Mouse (Mus musculus) liver, embryonic 16.5 days (tissue): ENCODE data around the gene Gm12253. TPM values are rescaled to one million over a fixed set of nuclear protein-coding genes. Genes with fewer than 3 reads are reported as not detected.

Experiments used
- ATAC-seq: fragments of 200-750 bp; cut with Nextera tagmentation; 2 replicates; pipeline ENCODE4 v1.8.0; 2017; ENCODE audit warnings: low read depth, mild to moderate bottlenecking, moderate number of reproducible peaks, moderate library complexity
- H3K27ac ChIP-seq: fragments of 300-500 bp; sonication (generic); 2 replicates; pipeline ENCODE4 v1.5.1; 2014; ENCODE audit warnings: mild to moderate bottlenecking, low read length
- H3K27me3 ChIP-seq: fragments of 300-500 bp; sonication (generic); 2 replicates; pipeline ENCODE4 v1.6.1; 2014; ENCODE audit warnings: low read depth, low read length, mixed read lengths; ENCODE audit not compliant: control insufficient read depth, insufficient read depth
- H3K36me3 ChIP-seq: fragments of 300-500 bp; sonication (generic); 2 replicates; pipeline ENCODE4 v1.6.1; 2014; ENCODE audit warnings: mild to moderate bottlenecking; ENCODE audit not compliant: control insufficient read depth, insufficient read depth
- H3K4me1 ChIP-seq: fragments of 300-500 bp; sonication (generic); 2 replicates; pipeline ENCODE4 v1.6.1; 2014; ENCODE audit warnings: low read depth, low read length, mixed read lengths; ENCODE audit not compliant: control insufficient read depth
- H3K4me2 ChIP-seq: fragments of 300-500 bp; sonication (generic); 2 replicates; pipeline ENCODE4 v1.6.1; 2014; ENCODE audit warnings: low read depth, low read length, mixed read lengths
- H3K4me3 ChIP-seq: fragments of 300-500 bp; sonication (generic); 2 replicates; pipeline ENCODE4 v1.5.1; 2014; ENCODE audit warnings: low read depth, mild to moderate bottlenecking, low read length
- H3K9ac ChIP-seq: fragments of 300-500 bp; sonication (generic); 2 replicates; pipeline ENCODE4 v1.6.1; 2014; ENCODE audit warnings: low read depth, low read length
- H3K9me3 ChIP-seq: fragments of 300-500 bp; sonication (generic); replicated peaks from 2 replicates; pipeline ENCODE4 v1.6.1; 2016; ENCODE audit warnings: low read length; ENCODE audit not compliant: control insufficient read depth
- WGBS: fragments of 180-500 bp; shearing (Covaris S2); extraction: QIAGEN DNeasy Blood & Tissue Kit; methylation state at CpG from one replicate; pipeline ENCODE4 v1.1.7; 2014; ENCODE audit not compliant: insufficient replicate concordance; 5-methylcytosine and 5-hydroxymethylcytosine counted together
- polyA plus RNA-seq: library from polyadenylated mRNA; unstranded; fragments of >200 nt; fragmentation: Nextera tagmentation; extraction: Ambion mirVana; gene quantifications from 2 replicates; pipeline ENCODE4 v1.2.1, GENCODE M21; 2015

Gm12253 gene
- not detected in 2 replicates for polyA plus RNA-seq

- no peaks in the 10 kb centered on the region for H3K36me3 ChIP-seq
- no peak within 1 kb of the TSS for H3K4me2 ChIP-seq
- WGBS, result 61% methylated on average over 3 of the region's 3 CpGs
- no peaks in the 10 kb centered on the region for H3K4me1 ChIP-seq
- no peak within 1 kb of the TSS for H3K4me3 ChIP-seq
- no peak within 1 kb of the TSS for H3K27ac ChIP-seq
- no peak within 1 kb of the TSS for H3K9ac ChIP-seq
- ATAC-seq, result no peak
- no peaks in the 10 kb centered on the region for H3K27me3 ChIP-seq
- H3K9me3 ChIP-seq, result no peaks in the 10 kb centered on the region
Measured at GRCm38 (mm10) chr11:58432259-58432658, at the start of gene Gm12253. Gene Gm12253 (plus strand): TSS chr11:58432559.

- H3K27me3 ChIP-seq, result no peaks in the 10 kb centered on the region; the same call in 1 of the 2 replicates
- WGBS, result 43% methylated on average over 6 of the region's 6 CpGs
Measured at GRCm38 (mm10) chr11:58399985-58400645, 32.2 kb upstream of the Gm12253 start.

GRCm38 (mm10) chr11:58400655-58401054, 31.7 kb upstream of the Gm12253 start:
- WGBS, result 52% methylated on average over 5 of the region's 5 CpGs
- ATAC-seq, result no peak
- Histone ChIP-seq H3K27ac (no peak overlapping the region), H3K9me3 (no peaks in the 10 kb centered on the region), H3K36me3 (no peaks in the 10 kb centered on the region), H3K9ac (no peak overlapping the region), H3K4me3 (no peak overlapping the region), H3K4me1 (peaks cover 2% of the 10 kb centered on the region), H3K4me2 (no peak overlapping the region), H3K27me3 (no peaks in the 10 kb centered on the region; the same call in 1 of the 2 replicates)

More at GRCm38 (mm10) chr11:58399985-58400645, 32.2 kb upstream of the Gm12253 start:
- Histone ChIP-seq H3K4me1 (peaks cover 2% of the 10 kb centered on the region), H3K36me3 (no peaks in the 10 kb centered on the region), H3K4me2 (no peak overlapping the region), H3K27ac (no peak overlapping the region), H3K9me3 (no peaks in the 10 kb centered on the region), H3K9ac (no peak overlapping the region), H3K4me3 (no peak overlapping the region)
- no peak for ATAC-seq

GRCm38 (mm10) chr11:58408066-58408465, 24.3 kb upstream of the Gm12253 start:
- Histone ChIP-seq H3K36me3 (no peaks in the 10 kb centered on the region), H3K4me2 (no peak overlapping the region), H3K9ac (no peak overlapping the region), H3K9me3 (no peaks in the 10 kb centered on the region), H3K4me1 (no peaks in the 10 kb centered on the region), H3K27ac (no peak overlapping the region), H3K27me3 (no peaks in the 10 kb centered on the region), H3K4me3 (no peak overlapping the region)
- ATAC-seq, result no peak
- WGBS, result 62% methylated on average over 3 of the region's 3 CpGs

- Histone ChIP-seq H3K36me3 (no peaks in the 10 kb centered on the region), H3K9ac (no peak overlapping the region), H3K4me3 (no peak overlapping the region), H3K9me3 (no peaks in the 10 kb centered on the region), H3K4me1 (no peaks in the 10 kb centered on the region), H3K27me3 (no peaks in the 10 kb centered on the region; the same call in 1 of the 2 replicates), H3K27ac (no peak overlapping the region), H3K4me2 (no peak overlapping the region)
- WGBS, result 53% methylated on average over 3 of the region's 3 CpGs
- no peak for ATAC-seq
Measured at GRCm38 (mm10) chr11:58418336-58418735, 14.0 kb upstream of the Gm12253 start.

GRCm38 (mm10) chr11:58420815-58421214, 11.5 kb upstream of the Gm12253 start, which contains the start of gene 1810065E05Rik:
Gene 1810065E05Rik (plus strand): TSS chr11:58421111.
- Histone ChIP-seq H3K27ac (no peak within 1 kb of the TSS), H3K9ac (no peak within 1 kb of the TSS), H3K9me3 (no peaks in the 10 kb centered on the region), H3K36me3 (no peaks in the 10 kb centered on the region), H3K4me1 (no peaks in the 10 kb centered on the region), H3K4me2 (no peak within 1 kb of the TSS), H3K27me3 (no peaks in the 10 kb centered on the region; the same call in 1 of the 2 replicates), H3K4me3 (no peak within 1 kb of the TSS)
- ATAC-seq, result no peak
- WGBS, result 43% methylated on average over 1 of the region's 1 CpGs

- Histone ChIP-seq H3K36me3 (no peaks in the 10 kb centered on the region), H3K9ac (no peak overlapping the region), H3K27me3 (no peaks in the 10 kb centered on the region), H3K4me3 (no peak overlapping the region), H3K27ac (no peak overlapping the region), H3K4me1 (no peaks in the 10 kb centered on the region), H3K9me3 (no peaks in the 10 kb centered on the region), H3K4me2 (no peak overlapping the region)
- 35% methylated on average over 5 of the region's 5 CpGs for WGBS
- ATAC-seq, result no peak
Measured at GRCm38 (mm10) chr11:58437866-58438265, 5.5 kb downstream of the Gm12253 start.

- H3K4me3 ChIP-seq, result no peak within 1 kb of the TSS
- ATAC-seq, result no peak
- H3K9me3 ChIP-seq, result no peaks in the 10 kb centered on the region
- H3K4me1 ChIP-seq, result no peaks in the 10 kb centered on the region
- no peaks in the 10 kb centered on the region for H3K36me3 ChIP-seq
- no peak within 1 kb of the TSS for H3K9ac ChIP-seq
- H3K27ac ChIP-seq, result no peak within 1 kb of the TSS
- WGBS, result 83% methylated on average over 9 of the region's 9 CpGs
- H3K27me3 ChIP-seq, result no peaks in the 10 kb centered on the region
- no peak within 1 kb of the TSS for H3K4me2 ChIP-seq
Measured at GRCm38 (mm10) chr11:58452759-58453158, 20.4 kb downstream of the Gm12253 start, which contains the start of gene Lypd9. Gene Lypd9 (minus strand): TSS chr11:58452923.

GRCm38 (mm10) chr11:58453592-58453991, 21.2 kb downstream of the Gm12253 start:
- ATAC-seq, result no peak
- WGBS, result 42% methylated on average over 4 of the region's 4 CpGs
- Histone ChIP-seq H3K4me2 (no peak overlapping the region), H3K4me1 (no peaks in the 10 kb centered on the region), H3K4me3 (no peak overlapping the region), H3K27me3 (no peaks in the 10 kb centered on the region), H3K36me3 (no peaks in the 10 kb centered on the region), H3K9me3 (no peaks in the 10 kb centered on the region), H3K27ac (no peak overlapping the region), H3K9ac (no peak overlapping the region)
